Mouse (Mus musculus) midbrain, embryonic 15.5 days (tissue): Measurements from ENCODE around the gene Tbc1d30. TPM values are rescaled to one million over a fixed set of nuclear protein-coding genes. Genes with fewer than 3 reads are reported as not detected.

ENCODE experiments used
- ATAC-seq: fragments of 200-750 bp; cut with Nextera tagmentation; replicated peaks from 2 replicates; pipeline ENCODE4 v1.8.0; 2017; ENCODE audit warnings: moderate TSS enrichment
- H3K27ac ChIP-seq: fragments of 300-500 bp; sonication (generic); 2 replicates; pipeline ENCODE4 v1.5.1; 2015; ENCODE audit warnings: mild to moderate bottlenecking, inconsistent platforms
- H3K27me3 ChIP-seq: fragments of 300-500 bp; sonication (generic); replicated peaks from 2 replicates; pipeline ENCODE4 v1.6.1; 2015; ENCODE audit warnings: inconsistent platforms
- H3K36me3 ChIP-seq: fragments of 300-500 bp; sonication (generic); replicated peaks from 2 replicates; pipeline ENCODE4 v1.6.1; 2015; ENCODE audit warnings: inconsistent platforms
- H3K4me1 ChIP-seq: fragments of 300-500 bp; sonication (generic); 2 replicates; pipeline ENCODE4 v1.6.1; 2015; ENCODE audit warnings: inconsistent platforms
- H3K4me2 ChIP-seq: fragments of 300-500 bp; sonication (generic); 2 replicates; pipeline ENCODE4 v1.6.1; 2015; ENCODE audit warnings: inconsistent platforms, mild to moderate bottlenecking, moderate library complexity
- H3K4me3 ChIP-seq: fragments of 300-500 bp; sonication (generic); 2 replicates; pipeline ENCODE4 v1.5.1; 2015; ENCODE audit warnings: mild to moderate bottlenecking, inconsistent platforms
- H3K9ac ChIP-seq: fragments of 300-500 bp; sonication (generic); 2 replicates; pipeline ENCODE4 v1.6.1; 2015; ENCODE audit warnings: mild to moderate bottlenecking, inconsistent platforms
- H3K9me3 ChIP-seq: fragments of 300-500 bp; sonication (generic); 2 replicates; pipeline ENCODE4 v1.6.1; 2016; ENCODE audit warnings: inconsistent platforms
- WGBS: fragments of 180-500 bp; shearing (Covaris S2); methylation state at CpG from one replicate; pipeline ENCODE4 v1.1.7; 2015; ENCODE audit warnings: mixed read lengths; 5-methylcytosine and 5-hydroxymethylcytosine counted together
- polyA plus RNA-seq: library from polyadenylated mRNA; unstranded; fragments of >200 nt; fragmentation: Nextera tagmentation; extraction: Ambion mirVana; gene quantifications from 2 replicates; pipeline ENCODE4 v1.2.1, GENCODE M21; 2015

Gene Tbc1d30
- polyA plus RNA-seq, 1 experiment from 2014 or later, result 14.1 TPM

DNA sequence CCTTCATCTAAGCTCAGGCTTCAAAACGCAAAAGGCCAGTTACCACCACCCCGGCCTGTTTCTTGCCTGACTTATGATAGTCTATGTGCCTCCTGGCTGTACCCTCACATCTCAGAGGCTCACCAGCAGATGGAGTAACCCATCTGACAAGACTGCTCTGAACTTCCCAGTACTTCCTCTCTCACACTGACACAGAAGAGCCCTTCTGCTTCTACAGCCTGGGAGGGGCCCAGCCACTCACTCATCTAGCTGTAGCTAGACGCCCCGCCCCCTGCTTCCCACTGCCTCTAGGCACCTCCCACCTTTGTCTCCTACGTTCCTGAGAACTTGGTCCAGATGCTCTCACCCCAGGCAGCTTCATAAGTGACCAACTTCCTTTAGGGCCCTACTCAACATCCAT lies 45.6 kb downstream of the Tbc1d30 start:
- Histone ChIP-seq H3K4me1 (peaks cover 12% of the 10 kb centered on the region), H3K27me3 (no peaks in the 10 kb centered on the region), H3K4me3 (no peak overlapping the region), H3K9me3 (no peaks in the 10 kb centered on the region), H3K27ac (no peak overlapping the region), H3K4me2 (no peak overlapping the region), H3K36me3 (peaks cover 8% of the 10 kb centered on the region; the same call in 1 of the 2 replicates), H3K9ac (no peak overlapping the region)
- WGBS, result 31% methylated on average over 5 of the region's 5 CpGs
- no peak for ATAC-seq

DNA sequence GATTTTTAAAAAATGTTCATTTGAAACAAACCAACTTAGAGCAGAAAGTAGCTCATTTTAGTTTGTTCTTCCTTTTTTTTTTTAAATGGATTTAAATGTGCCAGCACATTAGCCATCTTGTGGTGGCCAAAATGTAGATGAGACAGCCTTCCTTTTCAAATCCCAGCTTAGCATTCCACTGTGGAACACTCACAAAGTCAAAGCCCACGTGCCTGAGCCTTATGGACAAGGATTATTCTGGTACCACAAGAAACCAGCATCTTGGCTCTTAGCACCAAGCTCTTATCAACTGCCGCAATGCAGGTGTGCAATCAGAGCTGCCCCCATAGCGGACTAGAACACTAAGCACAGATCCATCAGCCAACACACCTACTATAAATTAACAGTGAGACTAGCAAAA lies 47.5 kb downstream of the Tbc1d30 start:
- Histone ChIP-seq H3K27me3 (no peaks in the 10 kb centered on the region), H3K4me2 (no peak overlapping the region), H3K4me3 (no peak overlapping the region), H3K27ac (no peak overlapping the region), H3K36me3 (peaks cover 8% of the 10 kb centered on the region; the same call in 1 of the 2 replicates), H3K4me1 (peaks cover 5% of the 10 kb centered on the region), H3K9me3 (no peaks in the 10 kb centered on the region), H3K9ac (no peak overlapping the region)
- no peak for ATAC-seq
- 66% methylated on average over 3 of the region's 3 CpGs for WGBS

GRCm38 (mm10) chr10:121301868-121302267 lies 49.2 kb downstream of the Tbc1d30 start:
- Histone ChIP-seq H3K27me3 (no peaks in the 10 kb centered on the region), H3K27ac (no peak overlapping the region), H3K4me2 (no peak overlapping the region), H3K36me3 (peaks cover 8% of the 10 kb centered on the region; the same call in 1 of the 2 replicates), H3K9me3 (no peaks in the 10 kb centered on the region), H3K4me1 (peaks cover 8% of the 10 kb centered on the region), H3K4me3 (no peak overlapping the region), H3K9ac (no peak overlapping the region)
- no peak for ATAC-seq
- WGBS, result 81% methylated on average over 14 of the region's 14 CpGs

DNA sequence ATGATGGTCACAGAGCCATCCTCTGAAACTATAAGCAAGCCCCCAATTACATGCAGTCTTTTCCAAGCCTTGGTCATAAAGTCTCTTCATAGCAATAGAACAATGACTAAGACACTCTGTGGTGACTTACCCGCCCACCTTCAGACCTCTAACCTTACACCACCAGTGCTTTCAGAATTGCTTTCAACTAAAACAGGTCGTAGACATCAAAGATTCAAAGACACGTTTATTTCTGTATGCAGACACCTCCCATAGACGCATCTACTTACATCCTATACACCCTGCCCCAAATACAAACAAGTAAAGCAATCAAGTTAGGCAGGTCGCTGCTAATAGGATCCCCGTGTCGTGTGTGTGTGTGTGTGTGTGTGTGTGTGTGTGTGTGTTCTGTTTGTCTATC lies 50.4 kb downstream of the Tbc1d30 start:
- Histone ChIP-seq H3K9ac (no peak overlapping the region), H3K4me3 (no peak overlapping the region), H3K4me2 (no peak overlapping the region), H3K27me3 (no peaks in the 10 kb centered on the region), H3K27ac (no peak overlapping the region), H3K9me3 (no peaks in the 10 kb centered on the region), H3K36me3 (peaks cover 14% of the 10 kb centered on the region; the same call in 1 of the 2 replicates), H3K4me1 (peaks cover 8% of the 10 kb centered on the region)
- WGBS, result 86% methylated on average over 7 of the region's 7 CpGs
- no peak for ATAC-seq

DNA sequence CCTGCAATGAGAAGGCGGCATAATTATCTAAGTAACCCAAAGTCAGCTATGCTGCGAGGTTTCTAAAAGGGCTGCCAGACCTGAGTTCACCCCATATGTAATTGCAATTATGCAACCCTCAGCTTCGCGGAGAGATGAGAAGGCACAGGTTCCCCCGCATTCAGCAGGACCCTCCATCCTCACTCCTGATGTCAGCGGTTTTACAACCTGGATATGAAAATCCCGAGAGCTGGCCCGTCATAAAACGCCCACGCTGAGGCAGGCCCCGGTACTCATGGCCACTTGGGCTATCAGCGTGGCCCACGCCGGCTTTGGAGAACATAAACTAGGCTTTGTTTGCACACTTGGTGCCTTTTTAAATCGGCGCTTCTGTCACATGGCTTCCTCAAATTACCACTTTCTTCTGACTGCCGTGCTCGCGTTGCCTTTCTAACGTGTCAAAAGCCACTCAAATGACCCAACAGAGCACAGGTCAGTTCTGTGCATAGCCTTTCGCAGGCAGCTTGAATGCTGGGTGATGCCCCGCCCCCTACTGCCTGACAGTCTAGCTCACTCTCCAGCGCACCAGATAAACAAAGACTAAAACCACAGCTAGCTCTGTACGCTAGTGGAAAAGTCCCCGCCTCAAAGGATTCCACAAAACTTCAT lies 53.9 kb downstream of the Tbc1d30 start:
- Histone ChIP-seq H3K27me3 (no peaks in the 10 kb centered on the region), H3K9me3 (no peaks in the 10 kb centered on the region), H3K4me3 (no peak overlapping the region), H3K4me2 (peak overlapping the region; percentile 34), H3K9ac (no peak overlapping the region), H3K36me3 (peaks cover 36% of the 10 kb centered on the region; the same call in 1 of the 2 replicates), H3K27ac (no peak overlapping the region), H3K4me1 (peaks cover 8% of the 10 kb centered on the region)
- peak; percentile 81; the same call in 1 of the 2 replicates for ATAC-seq
- WGBS, result 38% methylated on average over 25 of the region's 25 CpGs

DNA sequence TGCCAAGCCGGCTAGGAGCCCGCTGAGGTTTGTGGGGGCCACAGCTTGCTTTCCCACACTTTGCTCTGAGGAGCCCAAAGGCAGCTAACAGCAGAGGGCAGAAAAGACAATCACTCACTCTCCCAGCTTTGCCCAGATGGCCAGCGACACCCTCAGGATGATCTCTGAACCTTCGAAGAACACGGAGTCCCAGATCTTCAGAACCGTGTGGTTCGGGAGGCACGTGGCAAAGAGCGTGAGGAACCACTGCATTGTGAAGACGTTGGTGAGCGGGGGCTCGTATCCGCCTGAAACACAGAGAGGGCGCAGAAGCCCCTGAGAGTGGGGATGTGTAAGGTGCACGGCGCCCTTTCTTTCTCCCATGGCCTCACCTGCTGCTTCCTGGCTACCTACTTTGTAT lies 56.6 kb downstream of the Tbc1d30 start:
- H3K4me2 ChIP-seq, result no peak overlapping the region
- ATAC-seq, result no peak
- H3K4me3 ChIP-seq, result no peak overlapping the region
- peaks cover 27% of the 10 kb centered on the region; the same call in 1 of the 2 replicates for H3K36me3 ChIP-seq
- H3K4me1 ChIP-seq, result peaks cover 27% of the 10 kb centered on the region
- H3K27me3 ChIP-seq, result no peaks in the 10 kb centered on the region
- no peak overlapping the region for H3K9ac ChIP-seq
- H3K9me3 ChIP-seq, result no peaks in the 10 kb centered on the region
- no peak overlapping the region for H3K27ac ChIP-seq
- WGBS, result 84% methylated on average over 16 of the region's 16 CpGs

DNA sequence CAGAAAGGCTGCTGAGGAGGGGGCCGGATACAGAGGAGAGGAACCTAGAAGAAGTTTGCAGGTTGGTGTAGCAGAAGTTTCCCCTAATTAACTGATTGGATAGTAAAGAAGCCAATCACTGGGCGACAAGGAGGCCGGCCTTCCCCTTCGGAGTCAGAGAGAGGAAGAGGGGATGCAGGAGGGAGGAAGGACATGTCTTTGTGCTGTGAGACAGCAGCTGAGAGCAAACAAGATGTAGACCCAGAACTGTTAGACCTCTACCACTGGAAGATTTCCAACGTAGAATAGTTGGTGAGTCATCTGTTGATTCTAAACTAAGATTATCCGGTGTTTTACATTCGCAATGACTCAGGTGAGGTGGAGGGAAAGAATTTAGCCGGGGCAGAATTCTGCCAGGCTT lies 57.2 kb downstream of the Tbc1d30 start:
- Histone ChIP-seq H3K4me2 (no peak overlapping the region), H3K9me3 (no peaks in the 10 kb centered on the region), H3K4me1 (peaks cover 27% of the 10 kb centered on the region), H3K36me3 (peaks cover 27% of the 10 kb centered on the region; the same call in 1 of the 2 replicates), H3K27ac (no peak overlapping the region), H3K27me3 (no peaks in the 10 kb centered on the region), H3K4me3 (no peak overlapping the region), H3K9ac (no peak overlapping the region)
- WGBS, result 71% methylated on average over 8 of the region's 8 CpGs
- no peak for ATAC-seq

GRCm38 (mm10) chr10:121291272-121291917 lies 59.7 kb downstream of the Tbc1d30 start:
- H3K27me3 ChIP-seq, result no peaks in the 10 kb centered on the region
- H3K4me1 ChIP-seq, result peaks cover 19% of the 10 kb centered on the region
- H3K9ac ChIP-seq, result no peak overlapping the region
- H3K9me3 ChIP-seq, result no peaks in the 10 kb centered on the region
- H3K36me3 ChIP-seq, result peaks cover 32% of the 10 kb centered on the region; the same call in 1 of the 2 replicates
- H3K4me3 ChIP-seq, result no peak overlapping the region
- WGBS, result 83% methylated on average over 10 of the region's 10 CpGs
- ATAC-seq, result peak; percentile 59
- H3K4me2 ChIP-seq, result peak overlapping the region; percentile 37
- H3K27ac ChIP-seq, result peak overlapping the region; percentile 46

GRCm38 (mm10) chr10:121290682-121291078 lies 60.4 kb downstream of the Tbc1d30 start:
- H3K4me1 ChIP-seq, result peaks cover 19% of the 10 kb centered on the region
- H3K36me3 ChIP-seq, result peaks cover 29% of the 10 kb centered on the region; the same call in 1 of the 2 replicates
- no peaks in the 10 kb centered on the region for H3K9me3 ChIP-seq
- peak overlapping the region; percentile 37 for H3K4me2 ChIP-seq
- ATAC-seq, result peak; percentile 85
- no peaks in the 10 kb centered on the region for H3K27me3 ChIP-seq
- no peak overlapping the region for H3K9ac ChIP-seq
- no peak overlapping the region for H3K4me3 ChIP-seq
- WGBS, result 13% methylated on average over 20 of the region's 20 CpGs
- H3K27ac ChIP-seq, result peak overlapping the region; percentile 46

DNA sequence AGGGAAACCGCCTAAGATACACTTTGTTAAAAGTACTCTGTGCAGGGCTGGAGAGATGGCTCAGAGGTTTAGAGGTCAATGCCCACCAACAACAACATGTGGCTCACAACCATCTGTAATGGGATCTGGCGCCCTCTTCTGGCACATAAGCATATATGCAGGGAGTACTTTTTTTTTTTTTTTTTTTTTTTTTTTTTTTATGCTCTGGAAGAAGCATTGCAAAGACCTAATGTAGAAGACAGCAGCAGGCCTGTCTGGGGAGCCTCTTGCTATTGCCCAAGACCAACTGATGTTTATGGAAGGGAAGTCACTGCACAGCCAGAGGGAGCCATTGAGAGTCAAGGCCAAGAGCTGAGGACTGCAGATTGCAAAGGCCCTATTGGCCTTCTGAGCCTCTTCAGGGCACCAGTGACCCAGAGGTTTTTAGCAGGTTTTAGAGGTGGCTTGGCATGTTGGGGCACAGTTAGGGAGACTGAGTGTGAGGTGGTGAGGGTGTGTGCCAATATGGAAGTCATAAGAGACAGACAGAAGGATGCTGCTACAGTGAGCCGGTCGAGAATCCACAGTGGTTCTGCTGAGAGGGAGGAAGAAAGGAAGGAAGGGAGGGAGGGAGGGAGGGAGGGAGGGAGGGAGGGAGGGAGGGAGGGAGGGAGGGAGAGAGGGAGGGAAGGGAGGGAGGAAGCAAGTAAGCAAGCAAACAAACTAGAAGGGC lies 61.0 kb downstream of the Tbc1d30 start:
- peaks cover 26% of the 10 kb centered on the region; the same call in 1 of the 2 replicates for H3K36me3 ChIP-seq
- H3K9ac ChIP-seq, result no peak overlapping the region
- H3K27ac ChIP-seq, result peak overlapping the region; percentile 69
- 36% methylated on average over 4 of the region's 4 CpGs for WGBS
- no peaks in the 10 kb centered on the region for H3K9me3 ChIP-seq
- 0 out of 2 replicates have a peak, but pooled peaks have one; percentile 22 for ATAC-seq
- H3K4me1 ChIP-seq, result peaks cover 19% of the 10 kb centered on the region
- H3K4me2 ChIP-seq, result peak overlapping the region; percentile 37; the same call in 1 of the 2 replicates
- H3K27me3 ChIP-seq, result no peaks in the 10 kb centered on the region
- no peak overlapping the region for H3K4me3 ChIP-seq

- Histone ChIP-seq H3K36me3 (peaks cover 2% of the 10 kb centered on the region; the same call in 1 of the 2 replicates), H3K27ac (no peak overlapping the region), H3K9me3 (no peaks in the 10 kb centered on the region), H3K9ac (no peak overlapping the region), H3K27me3 (no peaks in the 10 kb centered on the region), H3K4me1 (no peaks in the 10 kb centered on the region), H3K4me2 (no peak overlapping the region), H3K4me3 (no peak overlapping the region)
- 88% methylated on average over 6 of the region's 6 CpGs for WGBS
- no peak for ATAC-seq
These were observed 68.2 kb downstream of the Tbc1d30 start for GRCm38 (mm10) chr10:121282926-121283325.

DNA sequence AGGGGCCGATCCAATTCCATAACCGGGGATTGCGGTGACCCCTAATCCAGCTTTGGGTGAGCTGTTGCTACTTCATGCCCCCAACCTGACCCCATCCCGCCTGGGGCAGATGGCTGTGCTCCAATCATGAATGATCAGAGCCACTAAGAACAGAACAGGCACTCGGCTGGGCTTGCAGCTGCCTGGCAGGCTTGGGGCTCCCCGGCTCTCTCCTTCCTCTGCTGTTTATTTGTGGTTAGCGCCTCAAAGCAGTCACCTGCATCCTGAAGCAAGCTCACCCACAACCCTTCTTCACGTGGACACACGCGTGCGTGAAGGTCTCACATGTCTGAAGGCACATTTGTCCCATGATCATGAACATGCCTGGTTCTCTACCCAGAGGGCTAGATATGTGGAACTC lies 68.6 kb downstream of the Tbc1d30 start:
- no peaks in the 10 kb centered on the region for H3K27me3 ChIP-seq

More for the DNA sequence above, 68.6 kb downstream of the Tbc1d30 start:
- no peak for ATAC-seq
- H3K9ac ChIP-seq, result no peak overlapping the region
- no peaks in the 10 kb centered on the region for H3K9me3 ChIP-seq
- H3K27ac ChIP-seq, result no peak overlapping the region
- no peak overlapping the region for H3K4me2 ChIP-seq
- no peaks in the 10 kb centered on the region for H3K4me1 ChIP-seq
- WGBS, result 84% methylated on average over 11 of the region's 11 CpGs
- peaks cover 2% of the 10 kb centered on the region; the same call in 1 of the 2 replicates for H3K36me3 ChIP-seq
- H3K4me3 ChIP-seq, result no peak overlapping the region
